Mouse (Mus musculus): ENCODE measurements around the gene Golt1a. TPM values are rescaled to one million over a fixed set of nuclear protein-coding genes. Genes with fewer than 3 reads are reported as not detected.

Golt1a gene
- 1 to 10 TPM in 2 of 4 experiments, not detected in 2; 1.2 to 1.9 TPM for total RNA-seq (2022)

GRCm38 (mm10) chr1:133309652-133310267 is at the start of gene Golt1a:
Golt1a (plus strand) TSS chr1:133309800.
- no peak for DNase-seq

- no peak for DNase-seq
These were observed 47.0 kb upstream of the Golt1a start for GRCm38 (mm10) chr1:133262628-133263027.

GRCm38 (mm10) chr1:133263134-133263533 is 46.5 kb upstream of the Golt1a start:
- no peak for DNase-seq

GRCm38 (mm10) chr1:133264367-133264766 is 45.2 kb upstream of the Golt1a start:
- DNase-seq = no peak

- no peak for DNase-seq
These were observed 44.4 kb upstream of the Golt1a start for GRCm38 (mm10) chr1:133265114-133265766.

GRCm38 (mm10) chr1:133267094-133267493 is 42.5 kb upstream of the Golt1a start:
- no peak for DNase-seq

- no peak for DNase-seq
These were observed 41.6 kb upstream of the Golt1a start for GRCm38 (mm10) chr1:133267813-133268492.

GRCm38 (mm10) chr1:133268503-133268902 is 41.1 kb upstream of the Golt1a start:
- no peak for DNase-seq

GRCm38 (mm10) chr1:133270336-133270735 is 39.3 kb upstream of the Golt1a start:
- DNase-seq = no peak

GRCm38 (mm10) chr1:133274163-133274562 is 35.4 kb upstream of the Golt1a start:
- DNase-seq = no peak

- no peak for DNase-seq
These were observed 32.6 kb upstream of the Golt1a start for GRCm38 (mm10) chr1:133276983-133277382.

- DNase-seq = no peak
These were observed 31.1 kb upstream of the Golt1a start for GRCm38 (mm10) chr1:133278539-133278938.

GRCm38 (mm10) chr1:133278946-133279631 is 30.5 kb upstream of the Golt1a start:
- no peak for DNase-seq

GRCm38 (mm10) chr1:133279632-133280093 is 29.9 kb upstream of the Golt1a start:
- DNase-seq = no peak

GRCm38 (mm10) chr1:133280537-133280936 is 29.1 kb upstream of the Golt1a start:
- no peak for DNase-seq

GRCm38 (mm10) chr1:133285907-133286306 is 23.7 kb upstream of the Golt1a start:
- no peak for DNase-seq

GRCm38 (mm10) chr1:133287051-133287450 is 22.5 kb upstream of the Golt1a start:
- DNase-seq = no peak

GRCm38 (mm10) chr1:133287880-133288279 is 21.7 kb upstream of the Golt1a start:
- DNase-seq = no peak

- DNase-seq = no peak
These were observed 17.7 kb upstream of the Golt1a start for GRCm38 (mm10) chr1:133291888-133292287.

GRCm38 (mm10) chr1:133292608-133293007 is 17.0 kb upstream of the Golt1a start:
- no peak for DNase-seq

- no peak for DNase-seq
These were observed 13.2 kb upstream of the Golt1a start for GRCm38 (mm10) chr1:133296376-133296775.

- no peak for DNase-seq
These were observed 10.8 kb upstream of the Golt1a start for GRCm38 (mm10) chr1:133298816-133299215.

GRCm38 (mm10) chr1:133302540-133302939 is 7.1 kb upstream of the Golt1a start:
- DNase-seq = peak; percentile 81
